Mouse (Mus musculus): ENCODE data around the gene Arid4b. TPM values are rescaled to one million over a fixed set of nuclear protein-coding genes. Genes with fewer than 3 reads are reported as not detected.
A peak's percentile ranks its signal among the peaks of the same experiment; 100 is the strongest.

Gene Arid4b
- polyA plus RNA-seq, 1 experiment, result 49.6 TPM

DNA sequence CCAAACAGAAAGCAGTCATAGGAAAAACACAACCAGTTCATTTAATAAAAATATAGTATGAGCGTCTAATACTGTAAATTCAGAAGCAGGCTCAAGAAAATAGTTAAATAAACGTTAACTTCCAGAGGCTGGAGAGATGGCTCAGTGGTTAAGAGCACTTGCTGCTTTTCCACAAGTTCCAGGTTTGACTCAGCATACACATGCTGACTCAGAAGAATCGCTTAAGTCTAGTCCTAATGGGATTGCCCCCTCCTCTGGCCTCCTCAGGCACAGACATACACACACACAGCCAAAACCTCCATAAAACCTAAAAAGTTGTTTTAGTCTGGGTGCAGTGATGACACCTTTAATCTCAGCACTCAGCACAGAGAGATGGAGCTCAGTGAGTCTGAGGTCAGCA, 6.2 kb upstream of the Arid4b start:
- H3K4me3 ChIP-seq (ENCODE audit: low read depth, low read length), result no peak overlapping the region
- H3K27ac ChIP-seq (ENCODE audit: insufficient read depth, low read length), result no peak overlapping the region
- TF ChIP-seq CTCF (IDR thresholded peaks at IDR 0.05; ENCODE audit: low read depth, low read length) (no peak), EP300 (IDR thresholded peaks at IDR 0.05; ENCODE audit: insufficient read depth, low read depth, low read length) (no peak), POLR2A (IDR thresholded peaks at IDR 0.05; ENCODE audit: insufficient read depth, low read length) (no peak)
- H3K9ac ChIP-seq (ENCODE audit: low read depth, poor library complexity, severe bottlenecking), result peak overlapping the region; percentile 29; the same call in 1 of the 2 replicates
- peaks cover 33% of the 10 kb centered on the region for H3K36me3 ChIP-seq (ENCODE audit: control insufficient read depth, insufficient read depth, low read length, poor library complexity, severe bottlenecking)
- no peaks in the 10 kb centered on the region for H3K9me3 ChIP-seq (replicated peaks; ENCODE audit: control insufficient read depth, insufficient read depth, low read length, poor library complexity, severe bottlenecking)
- H3K4me1 ChIP-seq (ENCODE audit: control insufficient read depth, insufficient read depth, low read length), result no peaks in the 10 kb centered on the region
- H3K27me3 ChIP-seq (ENCODE audit: control insufficient read depth, insufficient read depth, low read length, poor library complexity, severe bottlenecking), result no peaks in the 10 kb centered on the region

DNA sequence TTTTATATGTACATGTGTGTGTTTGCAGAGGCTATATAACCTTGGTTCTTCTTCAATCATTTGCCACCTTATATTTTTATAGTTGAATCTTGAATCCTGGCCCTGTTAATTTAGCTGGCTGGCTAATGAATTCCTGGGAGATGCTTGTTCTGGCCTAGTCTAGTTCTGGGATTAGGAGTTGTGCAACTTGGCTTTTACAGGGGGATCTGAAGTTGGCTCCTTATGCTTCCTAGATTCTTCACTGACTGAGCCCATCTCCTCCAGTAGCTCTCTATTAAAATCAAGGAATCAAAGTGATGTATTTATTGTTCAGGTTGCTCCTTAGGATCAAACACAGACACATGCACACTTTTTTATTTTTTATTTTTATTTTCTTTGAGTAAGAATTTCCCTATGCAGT, 3.5 kb upstream of the Arid4b start:
- Histone ChIP-seq H3K36me3 (ENCODE audit: control insufficient read depth, insufficient read depth, low read length, poor library complexity, severe bottlenecking) (peaks cover 13% of the 10 kb centered on the region), H3K27me3 (ENCODE audit: control insufficient read depth, insufficient read depth, low read length, poor library complexity, severe bottlenecking) (no peaks in the 10 kb centered on the region), H3K4me3 (ENCODE audit: low read depth, low read length) (no peak overlapping the region), H3K4me1 (ENCODE audit: control insufficient read depth, insufficient read depth, low read length) (no peaks in the 10 kb centered on the region), H3K9me3 (replicated peaks; ENCODE audit: control insufficient read depth, insufficient read depth, low read length, poor library complexity, severe bottlenecking) (no peaks in the 10 kb centered on the region), H3K27ac (ENCODE audit: insufficient read depth, low read length) (no peak overlapping the region), H3K9ac (ENCODE audit: low read depth, poor library complexity, severe bottlenecking) (no peak overlapping the region)
- TF ChIP-seq POLR2A (IDR thresholded peaks at IDR 0.05; ENCODE audit: insufficient read depth, low read length) (no peak), EP300 (IDR thresholded peaks at IDR 0.05; ENCODE audit: insufficient read depth, low read depth, low read length) (no peak), CTCF (IDR thresholded peaks at IDR 0.05; ENCODE audit: low read depth, low read length) (no peak)

GRCm38 (mm10) chr13:14062209-14063012, 621 bp upstream of the Arid4b start:
- peak overlapping the region; percentile 88 for H3K9ac ChIP-seq (ENCODE audit: low read depth, poor library complexity, severe bottlenecking)
- peak overlapping the region; percentile 1 for H3K27ac ChIP-seq (ENCODE audit: insufficient read depth, low read length)
- TF ChIP-seq POLR2A (IDR thresholded peaks at IDR 0.05; ENCODE audit: insufficient read depth, low read length) (no peak), CTCF (IDR thresholded peaks at IDR 0.05; ENCODE audit: low read depth, low read length) (no peak), EP300 (IDR thresholded peaks at IDR 0.05; ENCODE audit: insufficient read depth, low read depth, low read length) (no peak)
- H3K27me3 ChIP-seq (ENCODE audit: control insufficient read depth, insufficient read depth, low read length, poor library complexity, severe bottlenecking), result no peaks in the 10 kb centered on the region
- H3K36me3 ChIP-seq (ENCODE audit: control insufficient read depth, insufficient read depth, low read length, poor library complexity, severe bottlenecking), result peaks cover 7% of the 10 kb centered on the region
- no peaks in the 10 kb centered on the region for H3K9me3 ChIP-seq (replicated peaks; ENCODE audit: control insufficient read depth, insufficient read depth, low read length, poor library complexity, severe bottlenecking)
- no peaks in the 10 kb centered on the region for H3K4me1 ChIP-seq (ENCODE audit: control insufficient read depth, insufficient read depth, low read length)
- peak overlapping the region; percentile 97 for H3K4me3 ChIP-seq (ENCODE audit: low read depth, low read length)

- H3K9me3 ChIP-seq (replicated peaks; ENCODE audit: control insufficient read depth, insufficient read depth, low read length, poor library complexity, severe bottlenecking), result no peaks in the 10 kb centered on the region
- H3K27ac ChIP-seq (ENCODE audit: insufficient read depth, low read length), result peak overlapping the region; percentile 78
- peaks cover 5% of the 10 kb centered on the region for H3K36me3 ChIP-seq (ENCODE audit: control insufficient read depth, insufficient read depth, low read length, poor library complexity, severe bottlenecking)
- no peaks in the 10 kb centered on the region for H3K4me1 ChIP-seq (ENCODE audit: control insufficient read depth, insufficient read depth, low read length)
- H3K9ac ChIP-seq (ENCODE audit: low read depth, poor library complexity, severe bottlenecking), result peak overlapping the region; percentile 99
- no peaks in the 10 kb centered on the region for H3K27me3 ChIP-seq (ENCODE audit: control insufficient read depth, insufficient read depth, low read length, poor library complexity, severe bottlenecking)
- TF ChIP-seq CTCF (IDR thresholded peaks at IDR 0.05; ENCODE audit: low read depth, low read length), result no peak
- TF ChIP-seq EP300 (IDR thresholded peaks at IDR 0.05; ENCODE audit: insufficient read depth, low read depth, low read length), result no peak
- TF ChIP-seq POLR2A (IDR thresholded peaks at IDR 0.05; ENCODE audit: insufficient read depth, low read length), result no peak
- H3K4me3 ChIP-seq (ENCODE audit: low read depth, low read length), result peak overlapping the region; percentile 80
Observed at GRCm38 (mm10) chr13:14063942-14064271, 875 bp downstream of the Arid4b start.

DNA sequence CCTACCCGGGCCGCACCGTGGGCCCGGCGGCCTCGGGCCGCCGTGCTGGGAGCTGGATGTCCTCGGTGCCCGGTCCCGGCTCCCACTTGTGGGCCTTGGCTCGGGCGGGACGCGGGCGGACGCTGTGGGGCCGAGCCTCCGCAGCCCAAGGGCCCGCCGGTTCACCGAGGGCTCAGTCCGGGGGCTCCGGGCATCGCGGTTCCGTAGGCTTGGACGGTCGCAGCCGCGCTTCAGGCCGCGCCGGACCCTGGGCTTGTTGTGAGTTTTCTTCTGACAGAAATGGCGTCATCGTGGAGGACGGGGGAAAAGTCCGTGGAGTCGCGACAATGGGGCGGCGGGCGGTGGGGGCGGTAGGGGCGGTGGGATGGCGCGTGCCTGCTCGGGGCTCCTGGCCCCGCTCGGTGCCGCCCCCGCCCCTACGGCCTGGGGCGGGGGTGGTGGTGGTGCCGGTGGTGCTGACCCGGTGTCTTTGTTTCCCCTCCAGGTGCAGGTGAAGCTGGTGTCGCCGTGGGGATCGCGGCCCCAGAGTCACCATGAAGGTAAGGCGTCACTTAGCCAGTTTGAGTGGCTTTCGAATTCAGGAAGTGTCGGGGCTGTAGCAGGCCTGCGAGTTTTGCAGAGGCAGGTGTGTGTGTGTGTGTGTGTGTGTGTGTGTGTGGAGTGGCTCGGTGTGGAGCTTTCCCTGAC, 1.5 kb downstream of the Arid4b start:
- H3K4me1 ChIP-seq (ENCODE audit: control insufficient read depth, insufficient read depth, low read length), result no peaks in the 10 kb centered on the region
- TF ChIP-seq POLR2A (IDR thresholded peaks at IDR 0.05; ENCODE audit: insufficient read depth, low read length) (no peak), CTCF (IDR thresholded peaks at IDR 0.05; ENCODE audit: low read depth, low read length) (no peak), EP300 (IDR thresholded peaks at IDR 0.05; ENCODE audit: insufficient read depth, low read depth, low read length) (no peak)
- H3K9me3 ChIP-seq (replicated peaks; ENCODE audit: control insufficient read depth, insufficient read depth, low read length, poor library complexity, severe bottlenecking), result no peaks in the 10 kb centered on the region
- peaks cover 3% of the 10 kb centered on the region; the same call in 1 of the 2 replicates for H3K36me3 ChIP-seq (ENCODE audit: control insufficient read depth, insufficient read depth, low read length, poor library complexity, severe bottlenecking)
- no peak overlapping the region for H3K27ac ChIP-seq (ENCODE audit: insufficient read depth, low read length)
- H3K4me3 ChIP-seq (ENCODE audit: low read depth, low read length), result peak overlapping the region; percentile 80
- H3K9ac ChIP-seq (ENCODE audit: low read depth, poor library complexity, severe bottlenecking), result peak overlapping the region; percentile 99
- H3K27me3 ChIP-seq (ENCODE audit: control insufficient read depth, insufficient read depth, low read length, poor library complexity, severe bottlenecking), result no peaks in the 10 kb centered on the region

DNA sequence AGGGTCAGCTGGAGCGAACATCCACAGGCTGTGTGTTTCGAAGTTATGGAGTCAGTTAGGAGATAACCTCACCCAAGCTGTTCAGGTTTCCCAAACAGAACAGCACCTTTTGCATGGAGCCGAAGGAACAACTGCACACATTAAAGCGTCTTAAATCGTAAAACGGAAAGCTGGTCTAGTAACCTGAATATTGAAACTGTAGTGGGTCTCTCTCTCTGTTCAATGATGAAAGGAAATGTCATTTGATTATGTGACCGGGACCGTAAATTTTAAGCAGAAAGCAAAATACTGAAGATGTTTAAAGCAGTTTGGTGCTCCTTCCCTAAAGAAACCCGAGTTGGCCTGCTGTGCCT, 2.0 kb downstream of the Arid4b start:
- H3K4me3 ChIP-seq (ENCODE audit: low read depth, low read length), result peak overlapping the region; percentile 80

More for the DNA sequence above, 2.0 kb downstream of the Arid4b start:
- Histone ChIP-seq H3K9ac (ENCODE audit: low read depth, poor library complexity, severe bottlenecking) (peak overlapping the region; percentile 99), H3K9me3 (replicated peaks; ENCODE audit: control insufficient read depth, insufficient read depth, low read length, poor library complexity, severe bottlenecking) (no peaks in the 10 kb centered on the region), H3K4me1 (ENCODE audit: control insufficient read depth, insufficient read depth, low read length) (no peaks in the 10 kb centered on the region), H3K36me3 (ENCODE audit: control insufficient read depth, insufficient read depth, low read length, poor library complexity, severe bottlenecking) (0 out of 2 replicates have a peak, but pooled peaks cover 3% of the 10 kb centered on the region), H3K27ac (ENCODE audit: insufficient read depth, low read length) (no peak overlapping the region), H3K27me3 (ENCODE audit: control insufficient read depth, insufficient read depth, low read length, poor library complexity, severe bottlenecking) (no peaks in the 10 kb centered on the region)
- TF ChIP-seq EP300 (IDR thresholded peaks at IDR 0.05; ENCODE audit: insufficient read depth, low read depth, low read length) (no peak), POLR2A (IDR thresholded peaks at IDR 0.05; ENCODE audit: insufficient read depth, low read length) (no peak), CTCF (IDR thresholded peaks at IDR 0.05; ENCODE audit: low read depth, low read length) (no peak)
